Comparison of ENCODE assay signal across 7 mouse cellular contexts in the genomic region with DNA sequence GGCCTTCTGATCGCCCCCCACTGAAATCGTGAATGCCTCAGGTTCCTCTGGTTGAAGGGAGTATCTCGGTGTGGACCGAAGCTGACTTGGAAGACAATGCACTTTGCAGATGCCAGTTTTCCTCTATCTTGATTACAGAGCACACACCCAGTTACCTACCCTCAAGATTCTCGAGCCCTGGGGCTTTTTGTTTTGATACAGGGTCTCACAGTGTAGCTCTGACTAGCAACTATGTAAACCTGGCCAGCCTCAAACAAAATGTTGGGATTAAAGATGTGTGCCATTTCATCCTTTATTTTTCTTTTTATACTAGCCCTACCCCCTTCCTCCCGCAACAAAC. TPM values are rescaled to one million over a fixed set of nuclear protein-coding genes. Genes with fewer than 3 reads are reported as not detected.
A peak's percentile ranks its signal among the peaks of the same experiment; 100 is the strongest.
DNase-seq lines count a peak whose midpoint lies in the region; ATAC-seq and TF ChIP-seq lines count a peak whose summit lies in the region.

No protein-coding gene starts in this region.

- H3K9me3 ChIP-seq in lung, embryonic 16.5 days (ENCODE audit: control insufficient read depth, low read length), result no peaks in the 10 kb centered on the region
- no peaks in the 10 kb centered on the region for H3K9me3 ChIP-seq in forebrain, embryonic 10.5 days
- H3K9me3 ChIP-seq in limb, embryonic 12.5 days, result no peaks in the 10 kb centered on the region

- peak overlapping the region; percentile 85 for H3K9ac ChIP-seq in lung, embryonic 16.5 days (ENCODE audit: low read length)
- H3K9ac ChIP-seq in limb, embryonic 12.5 days (replicated peaks), result peak overlapping the region; percentile 75

- peak overlapping the region; percentile 58; the same call in 1 of the 2 replicates for H3K27ac ChIP-seq in lung, embryonic 16.5 days (ENCODE audit: low read length)
- H3K27ac ChIP-seq in forebrain, embryonic 10.5 days, result peak overlapping the region; percentile 91
- peak overlapping the region; percentile 85; the same call in 1 of the 2 replicates for H3K27ac ChIP-seq in limb, embryonic 12.5 days
- peak overlapping the region; percentile 27; the same call in 1 of the 2 replicates for H3K27ac ChIP-seq in small intestine, adult 2 months (ENCODE audit: insufficient read depth, low read depth, low read length)

- no peaks in the 10 kb centered on the region for H3K36me3 ChIP-seq in lung, embryonic 16.5 days (ENCODE audit: control insufficient read depth, insufficient read depth, low read length)
- peaks cover 25% of the 10 kb centered on the region for H3K36me3 ChIP-seq in forebrain, embryonic 10.5 days (replicated peaks)
- H3K36me3 ChIP-seq in limb, embryonic 12.5 days, result 0 out of 2 replicates have a peak, but pooled peaks cover 11% of the 10 kb centered on the region
- no peaks in the 10 kb centered on the region; the same call in 1 of the 2 replicates for H3K36me3 ChIP-seq in small intestine, adult 2 months (ENCODE audit: control insufficient read depth, insufficient read depth, low read length)

- ATAC-seq in lung, embryonic 16.5 days (ENCODE audit: low read depth), result no peak
- ATAC-seq in limb, embryonic 12.5 days (ENCODE audit: insufficient number of reproducible peaks, insufficient read depth, low FRiP score, low TSS enrichment, low read depth), result 0 out of 2 replicates have a peak, but pooled peaks have one; percentile 9

- TF ChIP-seq POLR2A in small intestine, adult 2 months (IDR thresholded peaks at IDR 0.05; ENCODE audit: low read depth, low read length), result no peak

- peak overlapping the region; percentile 82 for H3K4me3 ChIP-seq in lung, embryonic 16.5 days (ENCODE audit: low read length)
- peak overlapping the region; percentile 92 for H3K4me3 ChIP-seq in forebrain, embryonic 10.5 days
- H3K4me3 ChIP-seq in limb, embryonic 12.5 days (replicated peaks), result peak overlapping the region; percentile 81
- peak overlapping the region; percentile 73 for H3K4me3 ChIP-seq in small intestine, adult 2 months (ENCODE audit: low read depth, low read length)

- no peak for DNase-seq in lung, postnatal 14 days
- no peak for DNase-seq in forebrain, embryonic 10.5 days (ENCODE audit: extremely low spot score, low spot score)
- no peak for DNase-seq in frontal cortex, adult 2 months (ENCODE audit: extremely low spot score in 1 of 2, low spot score in 1 of 2)
- DNase-seq in layer of hippocampus, adult 9-11 months, result no peak

- no peak for TF ChIP-seq CTCF in small intestine, adult 2 months (IDR thresholded peaks at IDR 0.05; ENCODE audit: extremely low read depth, insufficient read length, insufficient replicate concordance, low read depth, low read length)

- no peaks in the 10 kb centered on the region for H3K27me3 ChIP-seq in lung, embryonic 16.5 days (ENCODE audit: control insufficient read depth, insufficient read depth, low read depth, low read length)
- no peaks in the 10 kb centered on the region for H3K27me3 ChIP-seq in forebrain, embryonic 10.5 days (ENCODE audit: poor library complexity, severe bottlenecking)
- H3K27me3 ChIP-seq in limb, embryonic 12.5 days, result no peaks in the 10 kb centered on the region
- no peaks in the 10 kb centered on the region for H3K27me3 ChIP-seq in small intestine, adult 2 months (ENCODE audit: control insufficient read depth, insufficient read depth, low read length)

- 11% methylated on average over 6 of the region's 6 CpGs for WGBS in lung, embryonic 16.5 days
- WGBS in forebrain, embryonic 10.5 days, result 15% methylated on average over 6 of the region's 6 CpGs
- WGBS in limb, embryonic 12.5 days, result 23% methylated on average over 6 of the region's 6 CpGs
- 15% methylated on average over 6 of the region's 6 CpGs for WGBS in small intestine, adult 2 months

- peak overlapping the region; percentile 69 for H3K4me2 ChIP-seq in lung, embryonic 16.5 days (ENCODE audit: low read depth, low read length)
- H3K4me2 ChIP-seq in limb, embryonic 12.5 days, result peak overlapping the region; percentile 93

- peaks cover 15% of the 10 kb centered on the region for H3K4me1 ChIP-seq in lung, embryonic 16.5 days (replicated peaks; ENCODE audit: control insufficient read depth, insufficient read depth, low read length)
- H3K4me1 ChIP-seq in forebrain, embryonic 10.5 days, result peaks cover 41% of the 10 kb centered on the region
- peaks cover 24% of the 10 kb centered on the region for H3K4me1 ChIP-seq in limb, embryonic 12.5 days (replicated peaks)
- no peaks in the 10 kb centered on the region; the same call in 1 of the 2 replicates for H3K4me1 ChIP-seq in small intestine, adult 2 months (ENCODE audit: control insufficient read depth, insufficient read depth, insufficient read length, low read length)

RNA-seq across cellular contexts. Expression of a gene that starts 0.3 kb away (rescaled TPM):
- 112 and 117 TPM in 2 replicates for polyA plus RNA-seq in lung, embryonic 16.5 days (2015; fragmentation: Nextera tagmentation; extraction: Ambion mirVana)
- 160 and 167 TPM in 2 replicates for polyA plus RNA-seq in forebrain, embryonic 10.5 days (2016; fragmentation: Nextera tagmentation; extraction: Ambion mirVana)
- 119 and 127 TPM in 2 replicates for polyA plus RNA-seq in limb, embryonic 12.5 days (2016; fragmentation: Nextera tagmentation; extraction: Ambion mirVana)
- 11.7 and 28.1 TPM in 2 replicates for polyA plus RNA-seq in small intestine, adult 2 months (2012; rRNA removed)
- polyA plus RNA-seq in frontal cortex, adult 2 months (2012; rRNA removed), result 202 and 203 TPM in 2 replicates

RNA-seq across cellular contexts. Expression of a gene that starts 30.0 kb away (rescaled TPM):
- polyA plus RNA-seq in lung, embryonic 16.5 days (2015; fragmentation: Nextera tagmentation; extraction: Ambion mirVana), result 6.8 and 6.9 TPM in 2 replicates
- 32.1 and 35.1 TPM in 2 replicates for polyA plus RNA-seq in forebrain, embryonic 10.5 days (2016; fragmentation: Nextera tagmentation; extraction: Ambion mirVana)
- 4.4 and 6.3 TPM in 2 replicates for polyA plus RNA-seq in limb, embryonic 12.5 days (2016; fragmentation: Nextera tagmentation; extraction: Ambion mirVana)
- polyA plus RNA-seq in small intestine, adult 2 months (2012; rRNA removed), result 2.7 and 8.2 TPM in 2 replicates
- polyA plus RNA-seq in frontal cortex, adult 2 months (2012; rRNA removed), result 63.6 TPM in 2 replicates

Comparison
In these comparisons a context has a peak if more than half of its experiments do, and no peak if none do; other contexts are left out.
1. H3K27ac ChIP-seq: peak in every context shown above with its lines; median percentile 91 in forebrain, embryonic 10.5 days; 85 in limb, embryonic 12.5 days; 58 in lung, embryonic 16.5 days; 27 in small intestine, adult 2 months.